Mouse (Mus musculus) liver, postnatal 0 days (tissue): ENCODE results near the gene Fhad1. TPM values are rescaled to one million over a fixed set of nuclear protein-coding genes. Genes with fewer than 3 reads are reported as not detected.

ENCODE experiments used
- ATAC-seq: fragments of 200-750 bp; cut with Nextera tagmentation; 2 replicates; pipeline ENCODE4 v1.8.0; 2017; ENCODE audit warnings: mild to moderate bottlenecking, moderate library complexity
- DNase-seq: peaks from one replicate; pipeline ENCODE4 v3.0.0-alpha.2; 2016
- H3K27ac ChIP-seq: fragments of 300-500 bp; sonication (generic); 2 replicates; pipeline ENCODE4 v1.5.1; 2014; ENCODE audit warnings: antibody characterized with exemption, moderate library complexity, mild to moderate bottlenecking, low read depth
- H3K27me3 ChIP-seq: fragments of 300-500 bp; sonication (generic); 2 replicates; pipeline ENCODE4 v1.6.1; 2014; ENCODE audit warnings: low read length, control low read depth, mixed read lengths; ENCODE audit not compliant: insufficient read depth
- H3K36me3 ChIP-seq: fragments of 300-500 bp; sonication (generic); replicated peaks from 2 replicates; pipeline ENCODE4 v1.6.1; 2014; ENCODE audit warnings: mild to moderate bottlenecking, control low read depth, low read length, moderate library complexity, mixed read lengths; ENCODE audit not compliant: insufficient read depth
- H3K4me1 ChIP-seq: fragments of 300-500 bp; sonication (generic); 2 replicates; pipeline ENCODE4 v1.6.1; 2014; ENCODE audit warnings: antibody characterized with exemption, mild to moderate bottlenecking, control low read depth; ENCODE audit not compliant: insufficient read depth
- H3K4me2 ChIP-seq: fragments of 300-500 bp; sonication (generic); 2 replicates; pipeline ENCODE4 v1.6.1; 2014; ENCODE audit warnings: low read depth, mild to moderate bottlenecking, low read length, moderate library complexity, mixed read lengths
- H3K4me3 ChIP-seq: fragments of 300-500 bp; sonication (generic); 2 replicates; pipeline ENCODE4 v1.5.1; 2014; ENCODE audit warnings: low read depth, low read length
- H3K9ac ChIP-seq: fragments of 300-500 bp; sonication (generic); replicated peaks from 2 replicates; pipeline ENCODE4 v1.6.1; 2014; ENCODE audit warnings: mild to moderate bottlenecking, moderate library complexity
- H3K9me3 ChIP-seq: fragments of 300-500 bp; sonication (generic); 2 replicates; pipeline ENCODE4 v1.6.1; 2016; ENCODE audit warnings: mild to moderate bottlenecking, control low read depth, low read length, mixed read lengths
- CTCF ChIP-seq: sonication (generic); IDR thresholded peaks from 2 replicates; pipeline ENCODE4 v1.5.1; 2016; ENCODE audit warnings: antibody characterized with exemption, low read depth
- EP300 ChIP-seq: IDR thresholded peaks from 2 replicates; pipeline ENCODE4 v1.6.1; 2016; ENCODE audit warnings: antibody characterized with exemption, low read depth, mild to moderate bottlenecking
- WGBS: fragments of 180-500 bp; shearing (Covaris S2); extraction: QIAGEN DNeasy Blood & Tissue Kit; methylation state at CpG from one replicate; pipeline ENCODE4 v1.1.7; 2014; ENCODE audit not compliant: insufficient replicate concordance; 5-methylcytosine and 5-hydroxymethylcytosine counted together
- polyA plus RNA-seq: library from polyadenylated mRNA; unstranded; fragments of >200 nt; fragmentation: Nextera tagmentation; extraction: Ambion mirVana; gene quantifications from 2 replicates; pipeline ENCODE4 v1.2.1, GENCODE M21; 2015

Gene Fhad1
- polyA plus RNA-seq, 1 experiment from 2014 or later: 1.0 TPM

- H3K4me1 ChIP-seq: peaks cover 12% of the 10 kb centered on the region
- H3K9me3 ChIP-seq: no peaks in the 10 kb centered on the region
- no peak overlapping the region for H3K27ac ChIP-seq
- H3K4me2 ChIP-seq: no peak overlapping the region
- ATAC-seq: no peak
- 65% methylated on average over 4 of the region's 4 CpGs for WGBS
- no peak overlapping the region for H3K9ac ChIP-seq
- H3K27me3 ChIP-seq: no peaks in the 10 kb centered on the region
- TF ChIP-seq EP300 (no peak), CTCF (peak; percentile 29)
- no peak overlapping the region for H3K4me3 ChIP-seq
- H3K36me3 ChIP-seq: no peaks in the 10 kb centered on the region
- no peak for DNase-seq
Observed at GRCm38 (mm10) chr4:141938535-141938934, 76.3 kb downstream of the Fhad1 start.

GRCm38 (mm10) chr4:141932785-141933574 lies 81.9 kb downstream of the Fhad1 start:
- no peak overlapping the region for H3K27ac ChIP-seq
- DNase-seq (no peak), ATAC-seq (no peak)
- H3K9ac ChIP-seq: no peak overlapping the region
- TF ChIP-seq CTCF (no peak), EP300 (no peak)
- no peak overlapping the region for H3K4me3 ChIP-seq
- no peaks in the 10 kb centered on the region for H3K36me3 ChIP-seq
- WGBS: 68% methylated on average over 13 of the region's 14 CpGs
- H3K9me3 ChIP-seq: no peaks in the 10 kb centered on the region
- peaks cover 6% of the 10 kb centered on the region; the same call in 1 of the 2 replicates for H3K4me1 ChIP-seq
- H3K27me3 ChIP-seq: no peaks in the 10 kb centered on the region
- peak overlapping the region; percentile 22; the same call in 1 of the 2 replicates for H3K4me2 ChIP-seq

DNA sequence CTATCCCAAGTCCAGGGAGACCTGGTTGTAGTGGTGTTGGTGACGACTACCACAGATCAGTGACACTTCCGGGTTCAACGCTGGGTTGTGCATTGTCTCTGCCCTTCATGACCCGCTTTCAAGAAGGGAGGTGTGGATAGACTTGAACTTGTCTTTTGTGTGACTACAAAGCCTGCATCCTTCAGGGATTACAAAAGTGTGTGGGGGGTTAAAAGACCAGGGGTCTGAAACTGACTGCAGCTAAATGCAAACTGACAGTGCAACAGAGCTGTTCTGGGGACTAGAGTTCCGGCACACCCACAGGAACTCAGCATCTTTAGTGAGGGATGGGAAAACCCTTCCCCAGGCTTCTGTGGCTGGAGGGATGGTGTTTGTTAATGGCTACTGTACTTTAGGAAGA lies 83.4 kb downstream of the Fhad1 start:
- Histone ChIP-seq H3K9me3 (no peaks in the 10 kb centered on the region), H3K36me3 (no peaks in the 10 kb centered on the region), H3K27ac (no peak overlapping the region), H3K27me3 (no peaks in the 10 kb centered on the region), H3K4me1 (peaks cover 6% of the 10 kb centered on the region; the same call in 1 of the 2 replicates), H3K4me3 (no peak overlapping the region), H3K9ac (no peak overlapping the region), H3K4me2 (no peak overlapping the region)
- DNase-seq (no peak), ATAC-seq (no peak)
- WGBS: 87% methylated on average over 5 of the region's 5 CpGs
- TF ChIP-seq CTCF (no peak), EP300 (no peak)

DNA sequence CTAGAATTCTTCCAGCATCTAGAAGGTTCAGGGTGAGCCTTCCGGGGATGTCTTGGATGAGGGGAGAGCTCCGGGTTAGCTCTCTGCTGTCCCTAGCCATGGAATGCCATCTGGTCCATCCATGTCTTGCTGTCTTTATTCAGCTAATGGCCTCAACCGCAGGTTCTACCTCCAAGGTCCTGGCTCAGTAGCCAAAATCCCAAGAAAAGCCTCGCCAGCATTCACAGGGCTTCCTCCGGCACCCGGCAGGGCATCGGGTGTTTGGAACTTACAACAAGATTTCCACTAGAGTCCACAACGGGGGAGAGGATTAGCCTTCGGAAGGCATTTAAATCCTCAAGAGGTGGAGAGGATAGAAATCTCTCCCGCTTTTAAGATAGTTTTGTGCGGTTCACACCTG lies 84.9 kb downstream of the Fhad1 start:
- DNase-seq (no peak), ATAC-seq (no peak)
- H3K4me2 ChIP-seq: no peak overlapping the region
- H3K4me1 ChIP-seq: peaks cover 10% of the 10 kb centered on the region
- no peaks in the 10 kb centered on the region for H3K27me3 ChIP-seq
- no peak overlapping the region for H3K9ac ChIP-seq
- TF ChIP-seq CTCF (no peak), EP300 (no peak)
- H3K27ac ChIP-seq: peak overlapping the region; percentile 83; the same call in 1 of the 2 replicates
- 79% methylated on average over 11 of the region's 11 CpGs for WGBS
- H3K9me3 ChIP-seq: no peaks in the 10 kb centered on the region
- no peak overlapping the region for H3K4me3 ChIP-seq
- no peaks in the 10 kb centered on the region for H3K36me3 ChIP-seq

GRCm38 (mm10) chr4:141928881-141929281 lies 86.0 kb downstream of the Fhad1 start:
- no peak overlapping the region for H3K4me3 ChIP-seq
- no peaks in the 10 kb centered on the region for H3K27me3 ChIP-seq
- ATAC-seq: peak; percentile 95
- DNase-seq: peak; percentile 83
- H3K9me3 ChIP-seq: no peaks in the 10 kb centered on the region
- H3K36me3 ChIP-seq: no peaks in the 10 kb centered on the region
- peaks cover 10% of the 10 kb centered on the region for H3K4me1 ChIP-seq
- no peak overlapping the region for H3K4me2 ChIP-seq
- TF ChIP-seq CTCF (no peak), EP300 (peak; percentile 93)
- peak overlapping the region; percentile 83 for H3K27ac ChIP-seq
- H3K9ac ChIP-seq: no peak overlapping the region
- WGBS: 49% methylated on average over 7 of the region's 7 CpGs

GRCm38 (mm10) chr4:141925781-141926345 lies 89.0 kb downstream of the Fhad1 start:
- ATAC-seq: peak; percentile 30
- no peak for TF ChIP-seq CTCF
- TF ChIP-seq EP300: no peak
- Histone ChIP-seq H3K27ac (peak overlapping the region; percentile 62; the same call in 1 of the 2 replicates), H3K4me3 (no peak overlapping the region), H3K4me1 (peaks cover 10% of the 10 kb centered on the region), H3K27me3 (no peaks in the 10 kb centered on the region), H3K9me3 (no peaks in the 10 kb centered on the region), H3K4me2 (no peak overlapping the region), H3K9ac (no peak overlapping the region), H3K36me3 (no peaks in the 10 kb centered on the region)
- DNase-seq: no peak
- whole genome bisulfite sequencing: 52% methylated on average over 5 of the region's 5 CpGs
